Mouse (Mus musculus) intestine, postnatal 0 days (tissue): ENCODE measurements around the gene Dnaaf1. TPM values are rescaled to one million over a fixed set of nuclear protein-coding genes. Genes with fewer than 3 reads are reported as not detected.

Experiments
- ATAC-seq: fragments of 200-750 bp; cut with Nextera tagmentation; 2 replicates; pipeline ENCODE4 v1.8.0; 2017; ENCODE audit warnings: mild to moderate bottlenecking, moderate TSS enrichment, moderate library complexity
- H3K27ac ChIP-seq: fragments of 300-500 bp; sonication (generic); 2 replicates; pipeline ENCODE4 v1.5.1; 2014; ENCODE audit warnings: mild to moderate bottlenecking, low read depth, low read length, moderate library complexity
- H3K27me3 ChIP-seq: fragments of 300-500 bp; sonication (generic); replicated peaks from 2 replicates; pipeline ENCODE4 v1.6.1; 2014; ENCODE audit warnings: low read length, mixed read lengths; ENCODE audit not compliant: control insufficient read depth, insufficient read depth
- H3K36me3 ChIP-seq: fragments of 300-500 bp; sonication (generic); 2 replicates; pipeline ENCODE4 v1.6.1; 2014; ENCODE audit warnings: mild to moderate bottlenecking, moderate library complexity; ENCODE audit not compliant: control insufficient read depth, insufficient read depth
- H3K4me1 ChIP-seq: fragments of 300-500 bp; sonication (generic); replicated peaks from 2 replicates; pipeline ENCODE4 v1.6.1; 2014; ENCODE audit warnings: antibody characterized with exemption, low read length, mixed read lengths; ENCODE audit not compliant: control insufficient read depth, insufficient read depth
- H3K4me2 ChIP-seq: fragments of 300-500 bp; sonication (generic); replicated peaks from 2 replicates; pipeline ENCODE4 v1.6.1; 2014; ENCODE audit warnings: low read depth, mild to moderate bottlenecking, moderate library complexity
- H3K4me3 ChIP-seq: fragments of 300-500 bp; sonication (generic); 2 replicates; pipeline ENCODE4 v1.5.1; 2014; ENCODE audit warnings: low read depth, low read length
- H3K9ac ChIP-seq: fragments of 300-500 bp; sonication (generic); 2 replicates; pipeline ENCODE4 v1.6.1; 2014; ENCODE audit warnings: mild to moderate bottlenecking, low read depth, low read length
- H3K9me3 ChIP-seq: fragments of 300-500 bp; sonication (generic); 2 replicates; pipeline ENCODE4 v1.6.1; 2016; ENCODE audit warnings: mixed run types; ENCODE audit not compliant: control insufficient read depth
- CTCF ChIP-seq: sonication (generic); IDR thresholded peaks from 2 replicates; pipeline ENCODE4 v1.5.1; 2016; ENCODE audit warnings: low read depth, mild to moderate bottlenecking, control low read depth, antibody characterized with exemption, moderate library complexity
- WGBS: fragments of 180-500 bp; shearing (Covaris S2); extraction: QIAGEN DNeasy Blood & Tissue Kit; methylation state at CpG from one replicate; pipeline ENCODE4 v1.1.7; 2014; 5-methylcytosine and 5-hydroxymethylcytosine counted together
- polyA plus RNA-seq: library from polyadenylated mRNA; unstranded; fragments of >200 nt; fragmentation: Nextera tagmentation; extraction: Ambion mirVana; gene quantifications from 2 replicates; pipeline ENCODE4 v1.2.1, GENCODE M21; 2015

The Dnaaf1 gene
- polyA plus RNA-seq, 1 experiment from 2014 or later = 3.6 TPM

- Histone ChIP-seq H3K4me1 (peaks cover 10% of the 10 kb centered on the region), H3K4me3 (peak overlapping the region; percentile 60), H3K36me3 (peaks cover 11% of the 10 kb centered on the region), H3K9me3 (no peaks in the 10 kb centered on the region), H3K4me2 (peak overlapping the region; percentile 77), H3K9ac (peak overlapping the region; percentile 88; the same call in 1 of the 2 replicates), H3K27me3 (no peaks in the 10 kb centered on the region), H3K27ac (peak overlapping the region; percentile 94)
- no peak for ATAC-seq
- no peak for TF ChIP-seq CTCF
- WGBS = 65% methylated on average over 9 of the region's 9 CpGs
These were observed 17.9 kb upstream of the Dnaaf1 start for GRCm38 (mm10) chr8:119557132-119557531.

- 1% methylated on average over 55 of the region's 55 CpGs for WGBS
- H3K4me1 ChIP-seq = peaks cover 8% of the 10 kb centered on the region
- TF ChIP-seq CTCF = no peak
These were observed 17.0 kb upstream of the Dnaaf1 start for GRCm38 (mm10) chr8:119557821-119558602.

GRCm38 (mm10) chr8:119558603-119559401, 16.2 kb upstream of the Dnaaf1 start, which contains the start of gene Mbtps1:
TSS of gene Mbtps1 (minus strand) at chr8:119558735.
- H3K27me3 ChIP-seq = no peaks in the 10 kb centered on the region
- peak within 1 kb of the TSS; percentile 88 for H3K9ac ChIP-seq
- H3K27ac ChIP-seq = peak within 1 kb of the TSS; percentile 94
- peaks cover 7% of the 10 kb centered on the region for H3K4me1 ChIP-seq
- peak; percentile 33; the same call in 1 of the 2 replicates for TF ChIP-seq CTCF
- WGBS = 4% methylated on average over 62 of the region's 63 CpGs
- no peaks in the 10 kb centered on the region for H3K9me3 ChIP-seq
- peak within 1 kb of the TSS; percentile 77 for H3K4me2 ChIP-seq
- ATAC-seq = peak; percentile 98
- peak within 1 kb of the TSS; percentile 60 for H3K4me3 ChIP-seq
- peaks cover 27% of the 10 kb centered on the region for H3K36me3 ChIP-seq

More at GRCm38 (mm10) chr8:119557821-119558602, 17.0 kb upstream of the Dnaaf1 start:
- Histone ChIP-seq H3K36me3 (peaks cover 20% of the 10 kb centered on the region), H3K4me3 (peak overlapping the region; percentile 60), H3K9me3 (no peaks in the 10 kb centered on the region), H3K27ac (peak overlapping the region; percentile 94), H3K27me3 (no peaks in the 10 kb centered on the region), H3K4me2 (peak overlapping the region; percentile 77), H3K9ac (peak overlapping the region; percentile 88)
- peak; percentile 86 for ATAC-seq

- Histone ChIP-seq H3K27me3 (no peaks in the 10 kb centered on the region), H3K9ac (peak overlapping the region; percentile 57), H3K9me3 (no peaks in the 10 kb centered on the region), H3K4me3 (no peak overlapping the region), H3K4me2 (peak overlapping the region; percentile 77), H3K36me3 (peaks cover 33% of the 10 kb centered on the region), H3K27ac (peak overlapping the region; percentile 73), H3K4me1 (peaks cover 7% of the 10 kb centered on the region)
- TF ChIP-seq CTCF = no peak
- WGBS = 84% methylated on average over 6 of the region's 6 CpGs
- ATAC-seq = no peak
These were observed 15.7 kb upstream of the Dnaaf1 start for GRCm38 (mm10) chr8:119559402-119559720.

GRCm38 (mm10) chr8:119563849-119564251, 11.2 kb upstream of the Dnaaf1 start:
- Histone ChIP-seq H3K27ac (no peak overlapping the region), H3K4me3 (no peak overlapping the region), H3K4me2 (no peak overlapping the region), H3K27me3 (no peaks in the 10 kb centered on the region), H3K9me3 (no peaks in the 10 kb centered on the region), H3K4me1 (no peaks in the 10 kb centered on the region), H3K36me3 (peaks cover 54% of the 10 kb centered on the region), H3K9ac (no peak overlapping the region)
- no peak for TF ChIP-seq CTCF
- no peak for ATAC-seq
- 95% methylated on average over 14 of the region's 14 CpGs for WGBS

- Histone ChIP-seq H3K4me2 (no peak overlapping the region), H3K9me3 (no peaks in the 10 kb centered on the region), H3K4me1 (no peaks in the 10 kb centered on the region), H3K4me3 (no peak overlapping the region), H3K27me3 (no peaks in the 10 kb centered on the region), H3K27ac (no peak overlapping the region), H3K36me3 (peaks cover 54% of the 10 kb centered on the region), H3K9ac (no peak overlapping the region)
- WGBS = 84% methylated on average over 11 of the region's 11 CpGs
- TF ChIP-seq CTCF = no peak
- no peak for ATAC-seq
These were observed 8.7 kb upstream of the Dnaaf1 start for GRCm38 (mm10) chr8:119566367-119566766.
